Mouse (Mus musculus) left cerebral cortex, postnatal 36 days (tissue): Measurements from ENCODE around the gene Olfr769. TPM values are rescaled to one million over a fixed set of nuclear protein-coding genes. Genes with fewer than 3 reads are reported as not detected.
"Not testable (repeated sequence)": the region's sequence is repeated elsewhere in the genome, so short reads cannot be mapped to it uniquely, and the experiment has no call there.

Source experiments
- DNase-seq, 2 experiments: peaks; one replicate each; pipeline ENCODE4 v3.0.0; 2021 to 2022; ENCODE audit warnings: low spot score in 2 of 2, mixed read lengths in 1 of 2
- intact Hi-C: fragments of 180-260 bp; cut with DNase I; formaldehyde crosslinking; loops from one replicate; pipeline ENCODE4 v1.15.1; 2025
- total RNA-seq, 2 experiments: library from RNA; stranded (reverse); gene quantifications; 2 replicates each; pipeline ENCODE4 v1.2.3; 2021

The Olfr769 gene
- not detected for total RNA-seq

DNA sequence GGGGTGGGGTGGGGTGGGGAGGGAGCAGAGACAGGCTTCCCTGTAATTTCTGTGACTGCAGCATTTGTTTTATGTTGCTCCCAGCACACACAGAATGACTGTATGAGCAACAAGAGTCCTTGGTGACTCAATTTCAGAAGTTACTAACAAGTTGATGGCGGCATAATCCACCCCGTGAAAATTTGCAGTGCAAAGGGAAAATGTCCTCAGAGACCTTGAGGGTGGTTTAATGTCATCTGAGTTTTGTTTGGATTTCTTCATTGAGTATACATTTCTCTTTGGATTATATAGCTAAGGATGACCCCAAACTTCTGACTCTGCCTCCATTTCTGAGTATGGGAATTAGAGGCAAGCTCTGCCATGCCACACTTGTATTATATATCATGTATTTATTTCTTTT lies at the start of gene Olfr769:
TSS of gene Olfr769 (minus strand) at position 101 of the 400 bp plus-strand sequence.
- DNase-seq: no peak
- intact Hi-C loops: no loop called here

DNA sequence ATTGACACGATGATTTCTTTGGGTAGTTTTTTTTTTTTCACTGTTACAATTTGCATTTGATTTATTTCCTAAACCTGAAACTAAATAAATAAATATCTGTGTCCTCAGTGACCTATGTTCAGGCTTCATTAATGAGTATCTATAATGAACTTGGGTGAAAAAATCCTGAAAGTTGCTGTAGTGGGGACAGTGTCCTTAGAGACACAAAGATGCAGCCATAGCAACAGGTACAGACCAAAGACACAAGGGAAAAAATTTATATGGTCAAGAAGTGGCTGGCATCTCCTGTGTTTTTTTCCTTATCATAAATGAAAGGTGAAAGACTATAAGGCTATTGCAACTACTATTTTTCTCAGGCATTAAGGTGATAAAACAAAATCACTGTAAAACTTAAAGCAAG lies 47.0 kb upstream of the Olfr769 start, which contains the start of gene Olfr771:
TSS of gene Olfr771 (minus strand) at position 101 of the 400 bp plus-strand sequence.
- DNase-seq: no peak
- intact Hi-C loops: no loop called here

DNA sequence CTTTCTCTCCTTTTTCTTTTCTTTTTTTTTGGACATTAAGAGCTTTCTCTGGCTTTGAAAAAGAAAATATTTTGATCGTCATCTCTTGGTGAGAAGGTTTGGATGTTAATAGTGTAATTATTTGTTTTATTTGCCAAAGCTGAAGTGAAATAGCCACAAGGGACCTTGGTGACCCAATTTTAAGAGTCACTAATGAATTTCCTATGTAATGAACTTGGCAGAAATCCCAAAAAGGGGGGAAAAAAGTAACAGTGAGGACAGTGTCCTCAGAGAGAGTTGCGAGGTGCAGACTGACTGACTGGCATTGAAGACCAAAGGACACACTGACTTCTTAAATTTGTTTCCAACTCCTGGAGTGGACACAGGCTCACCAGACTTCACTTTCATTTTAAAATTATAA lies 21.2 kb upstream of the Olfr769 start, which contains the start of gene Olfr770:
TSS of gene Olfr770 (minus strand) at position 101 of the 400 bp plus-strand sequence.
- DNase-seq: no peak
- intact Hi-C loops: no loop called here

DNA sequence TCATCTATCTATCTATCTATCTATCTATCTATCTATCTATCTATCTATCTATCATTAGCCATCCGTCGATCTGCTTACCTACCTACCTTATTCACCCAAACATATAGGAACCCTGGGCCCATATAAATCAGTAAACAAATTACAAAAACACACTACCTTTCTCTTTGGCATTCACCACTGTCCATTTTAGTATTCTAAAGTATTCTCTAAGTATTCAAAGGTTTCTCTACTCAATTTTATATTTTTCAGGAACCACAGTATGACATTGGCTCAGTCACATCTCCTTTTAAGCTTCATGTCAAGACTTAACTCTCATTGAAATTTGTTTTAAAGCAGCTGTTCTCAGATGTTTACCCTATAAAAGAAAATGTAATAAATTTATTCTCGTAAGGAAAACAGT lies 2.5 kb downstream of the Olfr769 start:
- DNase-seq: no peak
- intact Hi-C loops: no loop called here

DNA sequence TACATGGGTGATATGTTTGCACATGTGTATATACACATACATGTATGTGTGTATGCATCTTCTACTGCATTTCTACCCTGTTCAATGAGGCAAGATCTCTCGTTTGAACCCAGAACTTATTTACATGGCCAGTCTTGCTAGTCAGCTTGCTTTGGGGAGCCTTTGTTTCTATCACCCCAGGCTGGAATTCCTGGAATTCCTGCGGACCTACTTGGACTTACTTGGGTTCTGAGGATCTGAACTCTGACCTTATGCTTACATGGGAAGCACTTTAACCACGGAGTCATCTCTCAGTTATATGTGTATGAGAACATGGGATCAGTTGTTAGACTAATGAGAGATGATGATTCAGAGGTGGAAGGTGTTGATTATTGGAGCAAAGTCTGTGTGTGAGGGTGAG lies 16.4 kb downstream of the Olfr769 start:
- DNase-seq: no peak
- intact Hi-C loops: no loop called here

DNA sequence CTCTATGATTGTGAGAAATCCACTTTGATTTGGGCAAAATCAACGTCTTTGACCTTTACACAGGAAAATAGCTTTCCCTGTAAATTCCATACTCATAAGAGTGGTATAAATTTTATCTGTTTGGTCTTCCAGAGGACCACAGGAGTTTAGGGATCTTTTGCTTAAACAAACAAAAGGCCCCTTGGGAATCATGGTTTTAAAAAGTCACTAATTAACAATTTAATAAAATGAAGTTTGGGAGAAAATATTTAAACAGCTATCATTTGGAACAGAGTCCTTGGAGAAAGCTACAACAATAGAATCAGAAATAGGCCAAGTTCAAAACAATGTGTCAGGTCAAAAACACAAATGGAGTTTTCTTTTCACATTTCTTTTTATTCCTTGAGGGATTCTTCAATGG lies 18.4 kb downstream of the Olfr769 start, which contains the start of gene Olfr768:
TSS of gene Olfr768 (minus strand) at position 101 of the 400 bp plus-strand sequence.
- no peak for DNase-seq
- intact Hi-C loops: no loop called here

DNA sequence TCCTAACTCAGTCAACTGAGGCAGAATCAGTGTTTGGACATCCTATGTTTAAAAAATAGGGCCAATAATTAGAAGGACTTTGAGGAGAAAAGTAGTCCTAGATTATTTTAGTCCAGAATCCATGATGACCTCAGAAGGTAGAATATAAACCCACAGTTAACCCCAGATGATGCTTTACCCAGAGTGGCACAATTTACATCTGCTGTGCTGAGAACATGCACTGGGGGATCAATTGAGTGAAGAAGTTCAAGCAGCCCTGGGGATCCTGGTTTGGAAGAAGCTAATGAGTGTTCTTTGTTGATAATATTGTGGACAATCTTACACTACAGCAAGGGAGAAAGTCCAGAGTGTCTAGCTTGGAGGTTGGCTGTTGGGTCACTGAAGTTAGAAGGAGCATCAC lies 34.9 kb downstream of the Olfr769 start, which contains the start of gene Olfr767:
TSS of gene Olfr767 (minus strand) at position 101 of the 400 bp plus-strand sequence.
- DNase-seq, intact Hi-C loops: not testable (repeated sequence)

DNA sequence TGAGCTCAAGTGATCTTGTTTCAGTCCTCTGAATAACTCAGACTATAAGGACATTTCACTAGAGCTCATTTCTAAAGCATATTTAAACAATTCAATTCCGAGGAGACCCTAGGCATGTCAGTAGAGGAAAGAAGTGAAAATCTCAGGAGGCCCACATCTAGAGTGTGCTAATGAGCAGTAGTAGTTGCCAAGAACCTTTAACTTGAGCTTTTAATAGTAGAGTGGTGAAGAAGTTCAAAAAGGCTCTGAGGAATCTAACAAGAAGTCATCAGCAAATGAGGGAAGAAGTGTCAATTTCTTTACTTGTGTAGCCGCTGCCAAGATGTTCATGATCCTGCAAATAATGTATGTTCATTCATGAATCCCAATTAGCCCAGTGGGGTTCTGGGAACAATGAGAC lies 48.8 kb downstream of the Olfr769 start, which contains the start of gene Olfr766-ps1:
TSS of gene Olfr766-ps1 (minus strand) at position 101 of the 400 bp plus-strand sequence.
- no peak for DNase-seq

More for the DNA sequence above, 48.8 kb downstream of the Olfr769 start, which contains the start of gene Olfr766-ps1:
- intact Hi-C loops: no loop called here

Other genes with a start within 250 kb of the Olfr769 start
- 10 to 100 TPM; 12.6 to 14.7 TPM for gene Gdf11, start 226.1 kb downstream of the Olfr769 start, total RNA-seq
- 10 to 100 TPM; 59.5 to 64.6 TPM for gene Cd63, start 216.9 kb downstream of the Olfr769 start, total RNA-seq
- gene Rdh5, start 195.0 kb downstream of the Olfr769 start, total RNA-seq: 1 to 10 TPM; 6.7 to 7.0 TPM
- gene Bloc1s1, start 193.8 kb downstream of the Olfr769 start, total RNA-seq: 10 to 100 TPM; 85.2 to 95.4 TPM
- 10 to 100 TPM; 13.0 to 16.5 TPM for gene Itga7, start 184.0 kb downstream of the Olfr769 start, total RNA-seq
- not detected for gene Mettl7b, start 156.9 kb downstream of the Olfr769 start, total RNA-seq
- not detected for gene Olfr9, start 128.4 kb downstream of the Olfr769 start, total RNA-seq
- gene Olfr763, start 107.1 kb downstream of the Olfr769 start, total RNA-seq: not detected
- gene Olfr764-ps1, start 78.0 kb downstream of the Olfr769 start, total RNA-seq: not detected
- gene Olfr765, start 67.9 kb downstream of the Olfr769 start, total RNA-seq: not detected
- not detected for gene Olfr766-ps1, start 48.9 kb downstream of the Olfr769 start, total RNA-seq
- gene Olfr767, start 35.0 kb downstream of the Olfr769 start, total RNA-seq: not detected
- gene Olfr768, start 18.5 kb downstream of the Olfr769 start, total RNA-seq: not detected
- not detected for gene Olfr770, start 21.1 kb upstream of the Olfr769 start, total RNA-seq
- gene Olfr771, start 46.9 kb upstream of the Olfr769 start, total RNA-seq: not detected
- not detected for gene Olfr772, start 60.1 kb upstream of the Olfr769 start, total RNA-seq
- gene Olfr773, start 69.6 kb upstream of the Olfr769 start, total RNA-seq: not detected
- gene Olfr774, start 118.3 kb upstream of the Olfr769 start, total RNA-seq: not detected
- gene Olfr775, start 130.6 kb upstream of the Olfr769 start, total RNA-seq: not detected
- gene Olfr776, start 141.3 kb upstream of the Olfr769 start, total RNA-seq: not detected
- not detected for gene Olfr777, start 153.6 kb upstream of the Olfr769 start, total RNA-seq
- not detected for gene Olfr780, start 200.3 kb upstream of the Olfr769 start, total RNA-seq
- gene Olfr781, start 211.0 kb upstream of the Olfr769 start, total RNA-seq: not detected
- gene Olfr782, start 231.0 kb upstream of the Olfr769 start, total RNA-seq: not detected